Mouse (Mus musculus): ENCODE results near the gene Tas1r3.

The Tas1r3 gene

DNA sequence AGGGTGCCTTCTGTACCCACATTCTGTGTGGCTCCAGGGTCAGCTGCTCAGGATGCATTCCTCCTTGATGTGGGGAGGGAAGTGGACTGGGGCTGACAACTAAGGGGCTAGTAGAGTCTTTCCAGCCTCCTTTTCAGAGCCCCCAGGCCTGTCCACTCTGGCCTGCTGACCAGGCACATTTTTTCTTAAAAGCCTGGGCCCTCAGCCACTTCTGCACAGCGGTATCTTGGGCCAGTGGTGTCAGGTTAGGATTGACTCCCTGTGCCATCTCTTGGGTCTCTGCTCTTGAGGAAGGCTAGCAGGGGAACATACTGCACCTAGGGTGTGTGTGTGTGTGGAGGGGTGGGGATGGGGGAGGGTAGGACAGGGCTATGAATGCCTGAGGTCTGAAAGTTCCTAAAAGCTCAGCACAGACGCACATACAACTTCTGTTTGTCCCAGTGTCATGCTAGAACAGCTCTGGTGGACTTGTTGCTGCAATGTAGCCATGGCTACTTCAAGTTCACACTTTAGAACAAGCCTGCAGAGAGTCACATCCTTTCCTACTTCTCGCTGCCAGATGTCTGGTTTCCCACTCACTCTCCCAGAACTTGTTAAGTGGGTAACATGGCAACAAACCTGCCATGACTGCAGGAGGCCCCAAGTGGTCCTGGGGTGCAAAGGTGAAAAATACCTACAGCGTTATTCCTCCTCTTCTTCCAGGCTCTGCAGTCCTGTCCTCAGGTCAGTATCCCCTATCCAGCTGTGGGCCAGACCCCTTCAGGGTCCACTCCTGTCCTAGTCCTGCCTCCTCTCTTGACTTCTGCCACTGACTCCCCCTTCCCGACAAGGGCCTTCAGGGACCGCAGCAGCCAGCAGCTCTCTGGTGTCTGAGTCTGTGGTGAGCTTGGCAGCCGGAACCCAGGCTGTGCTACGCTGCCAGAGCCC, 22.8 kb downstream of the Tas1r3 start:
- DNase-seq: no peak

DNA sequence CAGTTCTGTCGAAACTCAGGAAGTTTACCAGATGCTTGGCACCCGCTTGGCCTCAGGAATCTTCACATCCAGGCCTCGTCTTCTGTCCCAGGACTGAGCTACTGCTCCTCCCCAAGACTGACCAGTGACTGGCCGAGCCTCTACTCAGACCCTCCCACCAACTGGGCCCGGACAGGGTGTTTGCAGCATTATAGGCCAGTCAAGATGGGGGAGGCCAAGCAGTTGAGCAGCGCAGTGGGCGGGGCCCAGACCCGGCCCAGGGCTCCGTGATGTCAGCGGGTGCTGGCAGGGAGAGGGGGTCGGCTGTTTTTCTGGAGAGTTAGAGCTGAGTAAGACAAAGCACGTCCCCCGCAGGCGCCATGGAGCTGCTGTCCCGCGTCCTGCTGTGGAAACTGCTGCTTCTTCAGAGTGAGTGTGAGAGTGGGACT, 23.7 kb downstream of the Tas1r3 start, which contains the start of gene Mxra8:
TSS of gene Mxra8 (plus strand) at position 198 of the 428 bp plus-strand sequence.
- DNase-seq: no peak

GRCm38 (mm10) chr4:155838187-155839153, 24.7 kb downstream of the Tas1r3 start:
- DNase-seq: no peak

GRCm38 (mm10) chr4:155837404-155838010, 25.7 kb downstream of the Tas1r3 start:
- no peak for DNase-seq

DNA sequence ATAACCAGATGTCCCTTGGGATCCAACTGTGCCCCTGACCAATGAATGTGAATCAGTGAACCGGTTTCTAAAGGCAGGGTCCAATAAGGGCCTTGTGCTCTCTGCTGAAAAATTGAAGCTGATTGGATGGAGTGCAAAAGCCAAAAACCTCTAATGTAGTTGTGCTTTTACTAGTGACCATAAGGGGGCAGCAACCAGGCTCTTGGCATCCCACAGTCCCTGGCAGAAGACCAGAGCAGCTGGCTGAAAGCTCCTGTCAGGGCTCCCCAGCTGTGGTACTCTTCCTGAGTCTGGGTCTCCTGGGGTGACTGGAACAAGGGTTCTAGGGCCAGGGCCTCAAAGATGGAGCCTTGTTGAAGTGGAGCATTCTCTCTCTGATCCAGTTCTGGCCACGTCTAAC, 29.3 kb downstream of the Tas1r3 start:
- DNase-seq: peak; percentile 79

DNA sequence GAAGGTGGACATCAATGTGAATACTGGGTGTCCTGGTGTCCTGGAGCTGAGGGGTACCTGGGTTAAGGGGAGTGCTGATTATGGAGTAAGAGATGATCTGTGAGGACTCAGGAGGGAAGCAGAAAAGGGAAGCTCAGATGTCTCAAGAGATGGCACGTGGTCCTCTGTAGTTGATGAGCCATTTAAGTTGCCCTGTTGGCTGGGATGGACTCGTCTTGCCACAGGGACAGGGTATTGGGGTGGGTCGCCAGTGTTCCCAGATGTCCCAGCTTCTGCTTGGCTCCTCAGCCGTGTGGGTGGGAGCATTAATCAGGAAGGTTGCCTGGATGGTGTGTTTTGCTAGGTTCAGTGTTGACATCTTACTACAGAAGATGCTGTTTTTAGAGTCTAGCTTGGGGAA, 29.9 kb downstream of the Tas1r3 start:
- DNase-seq: no peak

DNA sequence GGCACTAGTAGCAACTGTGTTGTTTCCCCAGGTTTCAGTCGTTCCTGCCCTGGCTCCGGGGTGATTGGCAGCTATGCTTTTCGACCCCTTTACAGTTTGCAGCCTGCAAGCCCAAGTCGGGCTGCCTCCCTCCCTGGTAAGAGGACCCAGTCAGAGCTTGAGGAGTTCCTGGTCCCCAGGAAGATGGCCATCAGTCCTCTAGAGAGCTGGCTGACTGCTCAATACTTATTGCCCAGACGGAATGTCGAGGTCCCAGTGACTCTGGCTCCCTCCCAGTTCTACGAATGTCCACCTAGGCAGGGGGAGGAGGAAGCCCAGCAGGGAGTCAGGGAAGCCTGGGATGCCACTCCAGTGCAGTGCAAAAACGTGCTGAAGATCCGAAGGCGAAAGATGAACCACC, 30.8 kb downstream of the Tas1r3 start:
- no peak for DNase-seq

DNA sequence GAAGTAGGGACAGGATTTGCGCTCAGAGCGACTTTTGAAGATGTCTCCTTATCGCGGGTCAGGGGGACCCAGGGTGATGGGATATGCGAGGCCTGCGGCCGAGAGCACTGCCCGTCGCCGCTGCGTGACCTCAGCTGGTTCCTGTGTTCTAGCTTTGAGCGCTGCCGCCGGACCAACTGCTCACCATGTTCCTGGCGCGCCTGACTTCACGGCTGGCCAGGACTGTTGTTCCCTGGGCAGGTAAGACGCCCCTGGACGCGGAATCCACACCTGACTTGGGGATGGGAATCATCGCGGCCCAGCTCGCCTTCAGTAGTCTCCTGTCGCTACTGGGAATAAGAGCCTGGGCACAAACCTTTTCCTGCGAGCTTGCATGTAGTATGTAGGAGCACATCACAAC, 31.3 kb downstream of the Tas1r3 start:
- no peak for DNase-seq

DNA sequence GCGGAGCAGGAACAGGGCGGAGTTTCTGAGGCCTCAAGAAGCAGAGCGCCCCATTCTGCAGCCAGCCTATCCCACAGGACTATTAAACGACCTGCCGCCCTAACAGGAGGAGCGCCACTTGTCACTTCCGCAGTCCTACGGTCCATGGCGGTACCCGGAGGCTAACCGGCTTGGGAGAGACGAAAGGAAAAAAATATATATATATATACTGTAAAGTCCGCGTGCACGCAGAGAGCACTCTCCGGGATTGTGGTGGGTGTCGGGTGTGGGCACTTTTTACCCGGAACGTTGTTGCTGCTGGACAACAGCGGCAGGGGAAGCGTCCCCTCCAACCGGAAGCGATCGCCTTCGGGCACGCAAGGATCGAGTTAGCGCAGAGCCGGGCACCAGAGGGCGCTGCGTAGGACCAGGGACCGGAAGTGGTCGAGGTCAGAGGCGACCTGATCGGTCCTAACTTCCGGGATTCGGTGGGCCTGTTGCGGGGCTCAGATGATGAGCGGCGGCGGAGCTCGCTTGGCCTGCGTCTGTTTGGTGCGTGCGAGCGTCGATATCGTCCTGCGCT, 31.9 kb downstream of the Tas1r3 start, which contains the start of gene Aurkaip1:
TSS of gene Aurkaip1 (plus strand) at position 68 of the 562 bp plus-strand sequence.
- peak; percentile 94 for DNase-seq

DNA sequence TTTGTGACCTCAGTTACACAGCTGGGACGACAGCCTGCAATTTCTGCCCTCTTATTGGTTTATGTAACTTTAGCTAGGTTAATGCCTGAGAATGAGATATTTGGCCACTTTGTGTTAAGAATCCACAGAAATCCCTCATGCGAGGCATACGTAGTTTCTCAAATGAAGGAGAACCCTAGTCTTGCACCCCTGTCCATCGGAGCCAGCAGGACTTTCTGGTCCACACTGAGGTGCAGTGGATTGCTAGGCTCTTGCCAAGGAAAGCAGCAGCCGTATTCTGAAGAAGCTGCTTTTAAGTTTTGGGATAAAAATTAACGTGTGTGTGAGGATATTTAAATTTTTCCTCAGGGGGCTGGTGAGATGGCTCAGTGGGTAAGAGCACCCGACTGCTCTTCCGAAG, 32.6 kb downstream of the Tas1r3 start:
- no peak for DNase-seq

GRCm38 (mm10) chr4:155829866-155830265, 33.3 kb downstream of the Tas1r3 start:
- DNase-seq: no peak

GRCm38 (mm10) chr4:155823443-155823842, 39.7 kb downstream of the Tas1r3 start:
- no peak for DNase-seq

- no peak for DNase-seq
Measured at GRCm38 (mm10) chr4:155821025-155821424, 42.1 kb downstream of the Tas1r3 start.

DNA sequence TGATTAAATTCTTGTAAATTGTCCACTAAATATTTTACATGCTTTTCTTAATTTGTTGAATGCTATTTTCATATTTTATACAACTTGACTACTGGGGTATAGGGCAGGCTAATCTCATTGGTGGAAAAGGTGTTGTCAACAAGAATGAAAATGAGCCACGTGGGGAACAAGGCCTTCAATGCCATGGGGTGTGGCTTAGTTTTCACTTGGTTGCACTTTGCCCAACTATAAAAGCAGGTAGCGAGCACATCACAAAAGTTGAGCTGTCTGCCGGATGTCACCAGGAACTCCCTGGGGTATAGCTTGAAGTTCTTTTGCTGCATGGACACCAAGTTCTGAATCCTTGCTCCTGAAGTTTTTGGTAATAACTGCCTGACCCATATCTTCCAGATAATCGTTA, 45.6 kb downstream of the Tas1r3 start:
- no peak for DNase-seq

DNA sequence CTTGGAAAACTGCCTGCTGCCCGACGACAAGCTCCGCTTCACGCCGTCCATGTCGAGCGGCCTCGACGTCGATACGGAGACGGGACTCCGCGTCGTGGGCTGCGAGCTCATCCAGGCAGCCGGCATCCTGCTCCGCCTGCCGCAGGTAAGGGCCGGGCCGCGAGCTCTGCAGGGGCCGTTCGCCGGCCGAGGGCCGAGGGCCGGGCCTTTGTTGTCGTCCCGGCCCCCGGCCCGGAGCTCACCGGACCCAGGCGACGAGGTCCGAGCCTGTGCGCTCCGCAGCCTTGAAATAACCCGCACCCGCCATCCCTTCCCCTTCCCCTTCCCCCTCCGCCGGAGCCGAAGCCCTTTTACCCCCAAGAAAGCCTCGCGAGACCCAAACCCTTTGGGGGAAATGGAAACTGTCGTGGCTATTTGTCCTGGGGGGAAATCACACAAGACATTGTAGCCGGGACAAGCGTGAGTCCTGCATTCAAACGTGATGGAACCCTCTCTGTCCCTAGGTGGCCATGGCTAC, 50.4 kb downstream of the Tas1r3 start:
- DNase-seq: no peak

GRCm38 (mm10) chr4:155811929-155812664, 51.1 kb downstream of the Tas1r3 start, which contains the start of gene Ccnl2:
Gene Ccnl2 (plus strand): TSS chr4:155812489.
- DNase-seq: peak; percentile 95
